Mouse (Mus musculus) lung, postnatal 25 days (tissue): ENCODE results near the gene Frmd5.

Experiments
- DNase-seq: peaks from one replicate; pipeline ENCODE4 v3.0.0; 2022; ENCODE audit warnings: low spot score

Gene Frmd5

DNA sequence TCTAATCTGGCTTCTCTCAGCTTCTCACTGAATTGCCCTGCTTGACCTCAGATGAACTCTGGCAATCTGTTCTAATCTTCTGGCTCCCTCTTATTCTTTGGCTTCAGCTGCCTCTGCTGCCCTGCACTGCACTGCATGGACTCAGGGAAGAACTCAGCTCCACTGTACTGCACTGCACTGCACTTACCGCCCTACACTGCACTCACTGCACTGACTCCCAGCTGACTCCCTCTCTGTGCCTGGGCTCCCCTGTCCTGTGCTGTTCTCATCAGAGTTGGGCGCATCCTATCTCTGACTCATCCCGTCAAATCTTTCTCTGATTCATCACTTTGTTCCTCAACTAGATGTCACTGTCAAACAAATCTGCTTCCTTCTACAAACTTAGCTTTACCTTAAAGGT, 124.5 kb downstream of the Frmd5 start:
- no peak for DNase-seq

GRCm38 (mm10) chr2:121679711-121680110, 127.2 kb downstream of the Frmd5 start:
- DNase-seq: no peak

- no peak for DNase-seq
These were observed 129.3 kb downstream of the Frmd5 start for GRCm38 (mm10) chr2:121677649-121677986.

DNA sequence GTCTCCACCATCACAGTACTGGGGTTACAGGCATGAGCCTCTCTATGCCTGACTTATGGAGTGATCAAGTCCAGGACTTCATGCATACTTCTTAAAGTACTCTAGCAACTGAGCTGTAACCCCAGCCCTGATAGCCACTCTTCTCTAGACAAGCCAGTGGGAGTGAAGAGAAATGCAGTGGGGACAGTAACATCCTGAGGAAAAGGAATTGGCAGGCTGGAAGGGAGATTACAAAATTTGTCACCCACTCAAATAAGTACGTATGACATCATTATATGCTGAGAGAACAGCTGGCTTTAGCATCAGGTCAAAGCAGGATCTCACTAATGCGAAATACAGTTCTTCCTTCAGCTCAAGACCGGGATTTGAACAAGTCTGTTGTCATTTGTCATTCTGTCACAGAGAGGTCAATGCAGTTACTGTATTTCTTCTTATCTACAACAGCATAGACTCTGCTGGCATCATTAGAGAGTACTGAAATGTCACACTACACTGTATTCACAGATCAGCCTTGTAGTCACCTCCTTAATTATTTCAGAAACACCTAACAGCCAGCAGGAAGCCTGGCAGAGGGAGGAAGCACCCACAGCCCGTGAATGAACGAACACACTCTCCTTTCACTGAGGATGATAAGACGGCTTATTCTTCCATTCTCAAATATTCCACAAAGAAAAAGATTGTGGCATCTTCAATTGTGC, 129.8 kb downstream of the Frmd5 start:
- DNase-seq: no peak

GRCm38 (mm10) chr2:121675895-121676294, 131.0 kb downstream of the Frmd5 start:
- DNase-seq: no peak

DNA sequence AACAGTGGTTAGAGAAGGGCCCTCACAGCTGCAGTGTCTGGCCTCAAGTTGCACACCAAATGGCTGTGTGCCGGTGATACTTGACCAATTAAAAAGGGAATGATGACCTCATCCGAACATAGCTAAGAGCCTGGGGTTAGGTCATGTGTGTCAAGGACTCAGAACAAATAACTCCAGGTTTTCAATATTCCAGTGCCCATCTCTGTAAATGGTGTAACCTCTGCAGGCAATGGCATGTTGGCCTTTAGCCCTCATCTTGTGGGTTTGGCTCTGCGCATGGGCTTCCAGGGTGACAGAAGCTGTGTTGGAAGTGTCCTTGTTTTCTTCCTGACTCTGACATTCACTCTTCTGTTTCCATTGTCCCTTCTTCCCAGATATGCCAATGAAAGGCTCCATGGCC, 131.8 kb downstream of the Frmd5 start:
- DNase-seq: no peak

GRCm38 (mm10) chr2:121674211-121674610, 132.7 kb downstream of the Frmd5 start:
- no peak for DNase-seq

GRCm38 (mm10) chr2:121669846-121670245, 137.0 kb downstream of the Frmd5 start:
- no peak for DNase-seq

GRCm38 (mm10) chr2:121668256-121668655, 138.6 kb downstream of the Frmd5 start:
- no peak for DNase-seq

GRCm38 (mm10) chr2:121661160-121661502, 145.8 kb downstream of the Frmd5 start:
- no peak for DNase-seq

- no peak for DNase-seq
These were observed 146.3 kb downstream of the Frmd5 start for GRCm38 (mm10) chr2:121660461-121661159.

GRCm38 (mm10) chr2:121659350-121659749, 147.5 kb downstream of the Frmd5 start:
- DNase-seq: no peak

DNA sequence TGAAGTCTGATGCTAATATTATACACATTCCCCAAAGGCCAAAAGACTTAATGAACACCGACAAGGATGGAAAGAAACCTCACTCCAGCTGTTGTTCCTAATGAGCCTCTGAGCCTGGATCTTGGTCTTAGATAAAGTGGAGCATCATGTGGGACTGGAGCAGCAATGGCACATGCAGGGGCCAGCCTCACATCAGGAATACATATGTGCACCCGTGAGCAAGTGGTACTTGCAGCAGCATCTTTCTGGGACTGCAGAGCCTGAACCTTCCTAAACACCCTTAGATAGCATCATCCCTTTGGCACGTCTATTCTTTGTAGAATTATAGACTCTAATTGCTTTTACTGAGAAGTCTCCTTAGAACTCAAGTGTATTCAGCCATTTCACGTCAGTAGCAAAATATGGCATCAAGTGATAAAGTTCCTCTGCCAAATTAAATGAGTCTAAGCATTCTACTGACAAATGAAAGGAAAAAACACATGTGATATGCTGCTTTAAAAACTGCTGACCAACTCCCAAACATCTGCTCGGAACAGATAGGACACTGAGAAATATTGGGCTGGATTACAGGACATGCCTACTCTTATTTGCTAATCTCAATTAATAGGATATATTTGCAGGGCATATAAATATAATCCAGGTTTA, 148.6 kb downstream of the Frmd5 start:
- DNase-seq: no peak

DNA sequence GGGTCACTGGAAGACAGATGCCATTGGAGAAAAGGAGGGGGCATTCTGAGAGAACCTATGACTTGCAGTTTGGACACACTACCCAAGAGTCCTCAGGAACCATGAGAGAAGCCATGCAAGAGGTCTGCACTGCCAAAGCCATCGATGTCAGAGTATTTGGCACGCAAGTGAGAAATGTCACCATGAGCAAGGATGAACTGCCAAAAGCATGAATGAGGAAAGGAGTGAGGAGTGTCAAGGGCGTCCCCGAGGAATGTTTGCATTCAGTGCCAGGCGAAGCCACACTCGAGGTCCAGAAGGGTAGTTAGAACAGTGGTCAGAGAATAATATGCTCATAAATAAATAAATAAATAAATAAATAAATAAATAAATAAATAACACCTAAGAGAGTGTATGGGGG, 150.9 kb downstream of the Frmd5 start:
- no peak for DNase-seq

DNA sequence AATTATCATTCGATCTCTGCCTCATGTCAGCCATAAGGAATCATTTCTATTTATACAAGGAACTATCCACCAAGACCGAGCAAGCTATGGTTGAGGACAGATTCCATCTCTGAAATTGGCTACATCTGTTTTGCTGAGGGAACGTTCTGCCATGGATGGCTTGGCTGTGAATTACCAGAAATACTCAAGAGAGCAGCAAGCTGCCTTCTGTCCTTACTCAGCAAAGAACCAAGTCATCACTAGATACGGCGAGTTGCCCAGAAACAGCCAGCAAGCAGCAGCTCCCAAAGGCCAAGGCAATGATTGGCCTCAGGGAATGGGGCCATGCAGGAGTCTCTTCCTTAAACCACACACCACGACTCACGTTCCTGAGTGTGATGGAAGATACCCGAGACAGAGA, 151.8 kb downstream of the Frmd5 start:
- no peak for DNase-seq

DNA sequence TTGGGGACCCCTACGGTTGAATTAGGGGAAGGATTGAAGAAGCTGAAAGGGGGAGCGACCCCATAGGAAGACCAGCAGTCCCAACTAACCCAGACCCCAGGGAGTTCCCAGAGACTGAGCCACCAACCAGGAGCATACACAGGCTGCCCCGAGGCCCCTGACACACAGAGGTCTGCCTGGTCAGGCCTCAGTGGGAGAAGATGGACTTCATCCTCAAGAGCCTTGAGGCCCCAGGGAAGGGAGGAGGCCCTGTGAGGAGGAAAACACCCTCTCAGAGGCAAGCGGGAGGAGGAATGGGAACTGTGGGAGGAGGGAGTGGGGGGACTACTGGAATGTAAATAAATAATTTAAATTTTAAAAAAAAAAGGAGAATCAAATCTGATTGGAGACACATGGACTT, 160.4 kb downstream of the Frmd5 start:
- DNase-seq: no peak

DNA sequence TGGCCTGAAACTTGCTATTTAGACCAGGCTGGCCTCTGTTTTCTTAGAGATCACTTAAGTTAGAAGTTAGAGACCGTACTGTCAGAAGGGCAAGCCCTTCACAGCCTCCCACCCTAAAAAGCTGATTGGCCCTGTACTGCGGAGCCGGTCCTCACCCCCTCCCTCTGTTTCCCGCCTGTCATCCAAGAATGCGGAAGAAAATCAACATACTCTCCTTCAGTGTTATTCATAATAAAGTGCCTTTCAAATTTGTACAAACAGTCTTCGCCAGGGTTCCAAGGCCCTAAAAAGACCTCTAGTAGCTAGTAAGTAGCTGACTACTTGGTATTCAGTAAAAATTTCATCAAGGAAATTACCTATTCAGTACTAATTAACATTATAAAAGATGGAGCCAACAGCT, 164.0 kb downstream of the Frmd5 start:
- no peak for DNase-seq

DNA sequence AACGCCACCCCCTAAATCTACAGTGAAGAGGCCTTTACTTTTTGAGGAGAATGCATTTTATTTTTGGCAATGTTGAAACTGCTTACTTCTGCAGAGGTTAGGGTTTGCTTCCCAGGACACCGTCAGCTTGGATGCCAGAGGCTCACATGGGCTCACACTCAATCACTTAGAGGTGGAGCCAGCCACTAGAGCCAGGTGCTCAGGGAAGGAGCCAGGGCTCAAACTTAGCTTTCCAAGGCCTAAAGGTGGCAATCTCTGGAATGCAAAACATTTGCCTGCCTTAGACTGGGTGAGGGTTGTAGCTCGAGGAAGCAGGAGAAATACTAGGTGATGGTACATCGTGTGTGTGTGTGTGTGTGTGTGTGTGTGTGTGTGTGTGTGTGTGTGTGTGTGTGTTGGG, 174.8 kb downstream of the Frmd5 start:
- peak; percentile 14 for DNase-seq

DNA sequence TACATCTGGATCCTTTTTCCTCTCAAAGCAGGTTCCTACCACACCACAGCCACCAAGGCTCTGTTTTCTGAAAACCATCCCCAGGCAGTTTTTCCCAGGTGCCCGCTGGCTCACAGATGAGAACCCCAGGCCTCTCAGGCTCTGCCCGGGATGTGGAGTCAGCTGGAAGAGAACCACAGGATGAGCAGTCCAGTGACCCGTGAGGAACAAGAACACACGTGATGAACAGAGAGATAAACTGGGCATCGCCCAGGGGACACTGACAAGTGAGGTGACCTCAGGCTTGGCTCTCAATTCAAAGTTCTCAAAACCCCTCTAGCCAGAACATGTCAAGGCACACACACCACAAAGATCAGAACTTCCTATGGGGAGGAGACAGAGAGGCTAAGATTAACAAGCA, 176.6 kb downstream of the Frmd5 start:
- no peak for DNase-seq

- DNase-seq: no peak
These were observed 178.6 kb downstream of the Frmd5 start for GRCm38 (mm10) chr2:121628290-121628689.

GRCm38 (mm10) chr2:121625901-121626300, 181.0 kb downstream of the Frmd5 start:
- DNase-seq: no peak

- no peak for DNase-seq
These were observed 185.4 kb downstream of the Frmd5 start for GRCm38 (mm10) chr2:121621262-121622163.
